Mouse (Mus musculus) liver, adult 10 weeks (tissue): ENCODE measurements around the gene Sh2d4b. TPM values are rescaled to one million over a fixed set of nuclear protein-coding genes. Genes with fewer than 3 reads are reported as not detected.

Experiments used
- polyA plus RNA-seq: library from polyadenylated mRNA; stranded (reverse); fragments of 350-450 nt; fragmentation: Illumina TruSeq; extraction: RNeasy Lipid Tissue Mini Kit (QIAGEN cat#74804); gene quantifications from one replicate; pipeline ENCODE4 v1.2.3, GENCODE M21; 2014; ENCODE audit warnings: low read depth, low replicate concordance

Sh2d4b gene
- polyA plus RNA-seq = not detected

GRCm38 (mm10) chr14:40893196-40893595 is at the start of gene Sh2d4b:
Gene Sh2d4b, minus strand, starts transcription at chr14:40893266.

Other genes with a start within 250 kb of the Sh2d4b start
- gene Tspan14, start 73.5 kb upstream of the Sh2d4b start, polyA plus RNA-seq = 7.7 TPM
- gene Fam213a, start 120.5 kb upstream of the Sh2d4b start, polyA plus RNA-seq = 106 TPM
- gene Dydc2, start 175.9 kb upstream of the Sh2d4b start, polyA plus RNA-seq = not detected
- not detected for gene Dydc1, start 179.6 kb upstream of the Sh2d4b start, polyA plus RNA-seq
- gene Mat1a, start 211.8 kb upstream of the Sh2d4b start, polyA plus RNA-seq = 2,624 TPM
- gene Sftpa1, start 238.5 kb upstream of the Sh2d4b start, polyA plus RNA-seq = 0.74 TPM